In the genomic region with DNA sequence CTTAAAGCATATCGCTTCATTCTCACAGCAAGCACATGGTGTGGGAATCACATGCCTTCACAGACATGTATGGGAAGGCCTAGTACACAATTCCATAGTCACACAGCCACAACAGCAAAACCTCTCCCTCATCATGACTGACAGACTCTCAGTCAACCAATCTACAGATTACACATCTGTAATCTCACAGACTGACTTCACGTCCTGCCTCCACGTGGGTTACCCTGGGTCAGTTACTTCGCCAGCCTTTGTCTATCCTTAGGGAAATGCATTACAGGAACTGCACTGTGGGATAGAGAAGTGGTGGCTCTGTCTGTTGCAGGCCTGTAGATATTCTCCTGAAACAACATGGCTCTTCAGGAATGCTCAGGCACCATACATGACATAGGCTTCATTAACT, we compare ENCODE assay signal across 8 mouse cellular contexts. TPM values are rescaled to one million over a fixed set of nuclear protein-coding genes. Genes with fewer than 3 reads are reported as not detected.
DNase-seq lines count a peak whose midpoint lies in the region; ATAC-seq and TF ChIP-seq lines count a peak whose summit lies in the region.

No protein-coding gene starts in this region.

- peak overlapping the region; percentile 88 for H3K4me3 ChIP-seq in heart, adult 2 months
- H3K4me3 ChIP-seq in forebrain, embryonic 12.5 days (replicated peaks) = peak overlapping the region; percentile 72
- peak overlapping the region; percentile 92 for H3K4me3 ChIP-seq in liver, embryonic 15.5 days (replicated peaks)

- no peak for TF ChIP-seq EP300 in heart, adult 2 months (IDR thresholded peaks at IDR 0.05; ENCODE audit: insufficient read depth, low read depth, low read length)

- peaks cover 3% of the 10 kb centered on the region for H3K4me1 ChIP-seq in heart, adult 2 months (ENCODE audit: control insufficient read depth, insufficient read depth, low read length)
- H3K4me1 ChIP-seq in forebrain, embryonic 12.5 days = peaks cover 20% of the 10 kb centered on the region
- peaks cover 26% of the 10 kb centered on the region for H3K4me1 ChIP-seq in liver, embryonic 15.5 days (replicated peaks)

- TF ChIP-seq POLR2A in heart, adult 2 months (IDR thresholded peaks at IDR 0.05; ENCODE audit: insufficient read depth, low read depth, low read length) = no peak

- no peak overlapping the region for H3K9ac ChIP-seq in heart, adult 2 months (ENCODE audit: low read depth, low read length)
- peak overlapping the region; percentile 83 for H3K9ac ChIP-seq in forebrain, embryonic 12.5 days
- H3K9ac ChIP-seq in liver, embryonic 15.5 days = peak overlapping the region; percentile 76; the same call in 1 of the 2 replicates

- TF ChIP-seq CTCF in heart, adult 2 months (IDR thresholded peaks at IDR 0.05) = no peak

- DNase-seq in heart, adult 2 months = no peak
- no peak for DNase-seq in heart, postnatal 25 days (ENCODE audit: low spot score)
- DNase-seq in A20 (ENCODE audit: low read depth, low spot score) = peak; percentile 19
- DNase-seq in right cerebral cortex, postnatal 10 days (ENCODE audit: low spot score in 2 of 2) = no peak

- intact Hi-C loops in heart, adult 2 months (cut with DNase I) = no loop called here
- intact Hi-C loops in heart, postnatal 25 days (cut with DNase I) = loop anchor here (5.0 kb wide), 1 partner anchor 40 kb away; a partner anchor contains a TSS

- H3K36me3 ChIP-seq in heart, adult 2 months (ENCODE audit: control insufficient read depth, insufficient read depth, low read length) = no peaks in the 10 kb centered on the region
- H3K36me3 ChIP-seq in forebrain, embryonic 12.5 days (replicated peaks) = peaks cover 50% of the 10 kb centered on the region
- peaks cover 29% of the 10 kb centered on the region for H3K36me3 ChIP-seq in liver, embryonic 15.5 days (replicated peaks)

- H3K27ac ChIP-seq in heart, adult 2 months = no peak overlapping the region; the same call in 1 of the 2 replicates
- H3K27ac ChIP-seq in forebrain, embryonic 12.5 days = no peak overlapping the region
- no peak overlapping the region for H3K27ac ChIP-seq in liver, embryonic 15.5 days (replicated peaks)

- H3K79me2 ChIP-seq in heart, adult 2 months (replicated peaks; ENCODE audit: control insufficient read depth, insufficient read depth, low read length) = no peaks in the 10 kb centered on the region

- no peaks in the 10 kb centered on the region for H3K9me3 ChIP-seq in forebrain, embryonic 12.5 days
- H3K9me3 ChIP-seq in liver, embryonic 15.5 days (replicated peaks) = no peaks in the 10 kb centered on the region

- peak overlapping the region; percentile 71 for H3K4me2 ChIP-seq in forebrain, embryonic 12.5 days
- peak overlapping the region; percentile 91 for H3K4me2 ChIP-seq in liver, embryonic 15.5 days

- ATAC-seq in forebrain, embryonic 12.5 days (ENCODE audit: low FRiP score) = no peak
- ATAC-seq in liver, embryonic 15.5 days (ENCODE audit: insufficient read depth) = no peak
- no peak for ATAC-seq in CD4-positive, CD25-positive, alpha-beta regulatory T cell, adult 4 months
- no peak for ATAC-seq in inflammation-experienced regulatory T-cells, adult 6 months

- H3K27me3 ChIP-seq in heart, adult 2 months (ENCODE audit: control insufficient read depth, insufficient read depth, low read length) = no peaks in the 10 kb centered on the region
- no peaks in the 10 kb centered on the region for H3K27me3 ChIP-seq in forebrain, embryonic 12.5 days
- no peaks in the 10 kb centered on the region for H3K27me3 ChIP-seq in liver, embryonic 15.5 days

- 51% methylated on average over 4 of the region's 4 CpGs for WGBS in heart, adult 2 months
- WGBS in forebrain, embryonic 12.5 days = 80% methylated on average over 4 of the region's 4 CpGs
- 46% methylated on average over 4 of the region's 4 CpGs for whole genome bisulfite sequencing in liver, embryonic 15.5 days (ENCODE audit: insufficient replicate concordance)

RNA-seq across cellular contexts. Expression of a gene that starts 0.8 kb away (rescaled TPM):
- total RNA-seq in heart, adult 2 months (2021) = 10 to 100 TPM; 79.4 to 90.1 TPM
- 65.3 and 76.9 TPM in 2 replicates for polyA plus RNA-seq in heart, adult 2 months (2012; rRNA removed)
- 10 to 100 TPM; 93.9 to 96.1 TPM for total RNA-seq in heart, postnatal 25 days (2021)
- 124 and 125 TPM in 2 replicates for polyA plus RNA-seq in forebrain, embryonic 12.5 days (2016; fragmentation: Nextera tagmentation; extraction: Ambion mirVana)
- polyA plus RNA-seq in liver, embryonic 15.5 days (2015; fragmentation: Nextera tagmentation; extraction: Ambion mirVana) = 47.8 and 52.7 TPM in 2 replicates
- 100 to 1,000 TPM in 1 of 2 experiments, 10 to 100 TPM in 1; 88.6 to 126 TPM for polyA plus RNA-seq in CD4-positive, CD25-positive, alpha-beta regulatory T cell, adult 4 months (2017; shearing (Covaris generic))
- polyA plus RNA-seq in inflammation-experienced regulatory T-cells, adult 6 months (2017; shearing (Covaris generic)) = 100 to 1,000 TPM; 106 to 127 (median 110) TPM

RNA-seq across cellular contexts. Expression of a gene that starts 0.9 kb away (rescaled TPM):
- 1 to 10 TPM; 2.2 to 2.8 TPM for total RNA-seq in heart, adult 2 months (2021)
- 2.3 and 2.7 TPM in 2 replicates for polyA plus RNA-seq in heart, adult 2 months (2012; rRNA removed)
- 1 to 10 TPM; 2.4 to 2.8 TPM for total RNA-seq in heart, postnatal 25 days (2021)
- polyA plus RNA-seq in forebrain, embryonic 12.5 days (2016; fragmentation: Nextera tagmentation; extraction: Ambion mirVana) = 11.0 and 11.3 TPM in 2 replicates
- polyA plus RNA-seq in liver, embryonic 15.5 days (2015; fragmentation: Nextera tagmentation; extraction: Ambion mirVana) = 2.4 and 2.5 TPM in 2 replicates
- 1 to 10 TPM; 4.9 to 7.4 TPM for polyA plus RNA-seq in CD4-positive, CD25-positive, alpha-beta regulatory T cell, adult 4 months (2017; shearing (Covaris generic))
- polyA plus RNA-seq in inflammation-experienced regulatory T-cells, adult 6 months (2017; shearing (Covaris generic)) = 1 to 10 TPM; 4.2 to 5.8 (median 4.8) TPM

RNA-seq across cellular contexts. Expression of a gene that starts 40.2 kb away (rescaled TPM):
- 10 to 100 TPM; 44.0 to 54.7 TPM for total RNA-seq in heart, adult 2 months (2021)
- 42.9 and 49.4 TPM in 2 replicates for polyA plus RNA-seq in heart, adult 2 months (2012; rRNA removed)
- total RNA-seq in heart, postnatal 25 days (2021) = 10 to 100 TPM; 60.2 to 60.5 TPM
- polyA plus RNA-seq in forebrain, embryonic 12.5 days (2016; fragmentation: Nextera tagmentation; extraction: Ambion mirVana) = 11.7 and 14.4 TPM in 2 replicates
- 5.8 and 6.8 TPM in 2 replicates for polyA plus RNA-seq in liver, embryonic 15.5 days (2015; fragmentation: Nextera tagmentation; extraction: Ambion mirVana)
- polyA plus RNA-seq in CD4-positive, CD25-positive, alpha-beta regulatory T cell, adult 4 months (2017; shearing (Covaris generic)) = 10 to 100 TPM; 17.1 to 31.7 TPM
- 10 to 100 TPM; 19.7 to 29.2 (median 20.9) TPM for polyA plus RNA-seq in inflammation-experienced regulatory T-cells, adult 6 months (2017; shearing (Covaris generic))
